Mouse (Mus musculus) cerebellum, postnatal 25 days (tissue): ENCODE measurements around the gene Cilp.
"Not testable (repeated sequence)": the region's sequence is repeated elsewhere in the genome, so short reads cannot be mapped to it uniquely, and the experiment has no call there.

Experiments used
- DNase-seq, 2 experiments: peaks; one replicate each; pipeline ENCODE4 v3.0.0; 2021; ENCODE audit warnings: mixed read lengths in 2 of 2

Cilp gene

DNA sequence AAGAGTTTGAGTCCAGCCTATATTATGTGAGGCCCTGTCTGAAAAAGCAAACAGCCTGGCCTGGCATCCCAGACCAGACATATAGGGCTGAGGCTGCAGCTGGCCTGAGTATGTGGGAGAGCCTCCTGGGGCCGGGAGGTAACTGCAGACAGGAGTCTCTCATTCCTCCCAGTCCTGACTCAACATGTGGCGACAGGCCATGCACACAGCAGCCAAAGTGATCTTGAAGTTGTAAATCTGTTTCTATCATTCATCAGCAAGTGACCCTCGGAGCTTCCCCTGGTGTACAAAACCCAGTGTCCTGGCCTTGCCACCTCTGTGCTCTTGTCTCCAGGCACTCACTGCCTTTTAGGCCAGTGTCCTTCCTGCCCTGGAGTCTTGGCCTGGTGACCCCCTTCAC, 13.0 kb upstream of the Cilp start:
- DNase-seq = no peak

DNA sequence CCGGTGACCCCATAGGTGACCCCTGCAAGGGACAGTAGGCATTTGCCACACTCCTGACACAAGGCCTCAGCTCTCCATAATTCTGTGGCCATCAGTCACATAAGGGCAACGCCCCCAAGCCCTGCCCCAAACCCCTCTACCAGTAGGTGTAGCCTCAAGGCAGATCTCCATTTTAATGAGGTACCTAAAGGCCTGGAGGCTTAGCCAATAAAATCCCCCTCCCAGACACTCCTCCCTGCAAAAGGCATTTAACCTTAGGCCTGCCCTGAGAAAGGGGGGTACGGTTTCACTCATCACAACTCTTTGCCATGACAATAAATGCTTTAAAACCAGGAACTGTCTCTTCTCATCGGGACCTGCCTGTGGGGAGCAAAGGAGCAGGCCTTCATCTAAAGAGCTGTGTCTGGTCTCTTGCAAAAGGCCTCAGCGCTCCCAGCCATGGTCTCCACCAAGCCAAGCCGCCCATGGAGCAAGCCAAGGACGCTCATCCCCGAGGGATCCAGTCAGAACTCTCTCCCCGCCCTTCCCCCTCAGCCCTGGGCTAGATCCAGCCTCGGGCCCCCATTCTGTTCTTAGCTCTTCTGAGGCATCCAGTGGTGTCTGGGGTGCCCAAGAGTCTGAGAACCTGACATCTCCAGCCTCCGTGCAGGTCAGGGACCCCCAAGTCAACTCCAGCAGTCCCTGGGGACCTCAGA, 8.9 kb upstream of the Cilp start:
- no peak for DNase-seq

GRCm38 (mm10) chr9:65257218-65257910, 7.6 kb upstream of the Cilp start:
- no peak for DNase-seq

- no peak for DNase-seq
Measured at GRCm38 (mm10) chr9:65259366-65259765, 5.6 kb upstream of the Cilp start.

- DNase-seq = peak; percentile 68 to 76
Measured at GRCm38 (mm10) chr9:65261591-65262230, 3.3 kb upstream of the Cilp start.

- DNase-seq = no peak
Measured at GRCm38 (mm10) chr9:65262641-65263120, 2.3 kb upstream of the Cilp start.

GRCm38 (mm10) chr9:65267742-65268515, 2.9 kb downstream of the Cilp start:
- DNase-seq = peak in 1 of 2 experiments; percentile 36

- peak in 1 of 2 experiments; percentile 20 for DNase-seq
Measured at GRCm38 (mm10) chr9:65273048-65273809, 8.2 kb downstream of the Cilp start.

- DNase-seq = no peak
Measured at GRCm38 (mm10) chr9:65273873-65274272, 8.9 kb downstream of the Cilp start.

- DNase-seq = not testable (repeated sequence)
Measured at GRCm38 (mm10) chr9:65274851-65275250, 9.9 kb downstream of the Cilp start.

- no peak for DNase-seq
Measured at GRCm38 (mm10) chr9:65275810-65276530, 11.0 kb downstream of the Cilp start.

DNA sequence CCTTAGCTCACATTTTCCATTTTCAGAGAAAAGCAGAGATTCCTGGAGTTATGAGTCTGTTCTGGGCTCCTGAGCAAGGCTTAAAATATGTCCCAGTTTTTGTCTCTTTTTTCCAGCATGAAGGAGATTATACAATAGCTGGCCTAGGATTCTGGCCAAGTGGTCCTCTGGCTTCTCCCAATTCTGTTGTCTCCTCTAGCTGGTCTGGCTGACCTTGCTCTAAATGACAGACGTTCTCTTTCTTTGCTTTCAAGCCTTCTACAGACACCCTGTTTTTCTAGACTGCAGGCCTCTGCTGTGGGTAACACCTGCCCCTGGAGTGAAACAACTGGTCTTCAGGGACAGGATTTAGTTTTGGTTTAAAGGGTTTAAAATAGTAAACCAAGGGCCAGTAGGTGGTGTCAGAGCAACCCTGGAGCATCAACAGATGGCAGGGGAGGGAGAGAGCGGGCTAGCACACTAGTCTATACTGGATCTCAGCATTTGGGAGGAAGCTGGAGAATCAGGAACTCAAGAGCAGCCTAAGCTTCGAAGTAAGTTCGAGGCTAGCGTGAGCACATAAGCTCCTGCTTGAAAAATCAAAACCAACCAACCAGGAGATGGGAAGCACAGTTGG, 16.7 kb downstream of the Cilp start:
- DNase-seq = peak; percentile 50 to 51

DNA sequence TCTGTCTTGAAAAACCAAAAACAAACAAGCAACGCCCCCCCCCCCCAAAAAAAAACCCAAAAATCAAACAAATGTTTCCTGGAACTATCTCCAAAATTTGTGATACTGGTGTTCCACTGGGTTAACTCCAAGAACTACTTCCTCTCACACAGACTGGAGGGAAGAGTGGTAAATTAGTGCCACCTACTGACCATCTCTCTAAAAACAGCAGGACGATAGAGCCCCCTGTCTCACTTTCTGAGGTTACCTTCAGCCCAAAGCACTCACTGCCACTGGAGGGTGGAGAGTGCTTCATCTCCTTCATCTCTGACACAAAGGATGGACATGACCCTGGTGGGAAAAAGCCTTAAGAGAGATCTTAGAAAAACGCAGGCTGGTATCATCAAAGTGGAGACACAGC, 18.3 kb downstream of the Cilp start:
- peak in 1 of 2 experiments; percentile 42 for DNase-seq

DNA sequence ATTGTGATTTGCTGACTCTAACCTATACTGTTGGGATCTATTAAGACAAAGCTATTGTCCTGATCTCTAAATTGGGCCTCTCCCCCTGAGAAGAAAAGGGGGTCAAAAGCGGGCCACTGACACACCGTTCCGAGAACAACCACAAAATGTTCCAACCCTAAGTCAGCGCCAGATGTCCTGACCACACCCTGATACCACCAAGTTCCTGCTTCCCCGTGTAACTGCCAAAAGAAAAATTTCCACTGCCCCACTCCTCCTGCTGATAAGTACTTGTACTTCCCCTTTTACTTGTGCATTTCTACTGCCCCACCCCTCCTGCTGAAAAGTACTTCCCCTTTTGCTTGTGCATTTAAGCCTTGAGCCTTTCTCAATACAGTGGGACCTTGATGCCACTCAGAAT, 23.3 kb downstream of the Cilp start:
- DNase-seq = not testable (repeated sequence)

DNA sequence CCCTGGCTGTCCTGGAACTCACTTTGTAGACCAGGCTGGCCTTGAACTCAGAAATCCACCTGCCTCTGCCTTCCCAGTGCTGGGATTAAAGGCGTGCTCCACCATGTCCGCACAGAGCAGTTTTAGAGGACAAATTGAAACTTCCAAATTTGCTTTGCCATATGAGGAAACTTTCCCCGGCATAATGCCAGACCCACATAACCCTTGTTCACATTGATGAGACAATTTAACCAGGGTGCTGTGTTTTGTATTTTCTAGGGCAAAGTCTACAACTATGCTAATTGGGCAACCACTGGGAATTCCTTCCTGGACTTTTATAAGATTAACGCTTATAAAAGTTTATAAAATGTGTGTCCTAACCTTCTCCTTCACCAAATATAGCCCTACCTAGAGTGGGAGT, 25.0 kb downstream of the Cilp start:
- no peak for DNase-seq

- DNase-seq = no peak
Measured at GRCm38 (mm10) chr9:65292421-65292820, 27.4 kb downstream of the Cilp start.

DNA sequence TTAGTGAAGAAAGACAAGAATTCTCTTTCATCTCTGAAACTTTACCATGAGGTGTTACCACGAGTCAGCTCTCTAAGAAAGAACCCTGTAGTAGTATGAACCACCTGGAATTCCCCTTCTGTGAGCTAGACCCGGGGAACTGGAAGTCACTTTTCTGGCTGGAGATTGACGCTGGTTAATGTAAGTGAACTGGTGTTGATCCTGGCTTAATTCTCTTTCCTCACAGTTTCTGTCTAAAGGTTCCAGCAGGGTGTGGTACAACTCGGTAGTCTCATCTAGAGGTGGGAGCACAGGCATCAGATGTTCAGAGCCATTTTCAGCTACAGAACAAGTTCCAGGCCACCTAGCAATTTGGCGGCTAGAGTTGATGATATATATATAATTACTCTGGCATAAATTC, 28.1 kb downstream of the Cilp start:
- no peak for DNase-seq

DNA sequence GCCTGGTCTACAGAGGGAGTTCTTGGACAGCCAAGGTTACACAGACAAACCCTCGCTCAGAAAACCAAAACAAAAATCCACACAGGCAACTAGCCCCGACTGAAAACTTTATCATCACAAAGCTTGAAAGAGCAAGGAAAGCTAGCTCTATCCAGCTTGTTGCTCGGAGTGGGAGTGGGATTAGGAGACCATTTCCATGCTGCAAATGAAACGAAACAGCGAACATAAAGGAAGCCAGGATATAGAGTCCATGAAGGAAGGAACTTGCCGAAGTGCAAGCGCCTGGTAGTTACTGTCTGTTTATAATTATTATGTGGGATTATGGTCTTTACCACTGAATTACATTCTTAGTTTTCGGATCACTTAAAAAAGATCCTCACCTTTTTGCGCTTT, 28.6 kb downstream of the Cilp start:
- DNase-seq = peak in 1 of 2 experiments; percentile 12

GRCm38 (mm10) chr9:65293973-65294715, 29.2 kb downstream of the Cilp start, which contains the start of gene Clpx:
Clpx (plus strand) TSS chr9:65294260.
- DNase-seq = peak; percentile 97 to 99

DNA sequence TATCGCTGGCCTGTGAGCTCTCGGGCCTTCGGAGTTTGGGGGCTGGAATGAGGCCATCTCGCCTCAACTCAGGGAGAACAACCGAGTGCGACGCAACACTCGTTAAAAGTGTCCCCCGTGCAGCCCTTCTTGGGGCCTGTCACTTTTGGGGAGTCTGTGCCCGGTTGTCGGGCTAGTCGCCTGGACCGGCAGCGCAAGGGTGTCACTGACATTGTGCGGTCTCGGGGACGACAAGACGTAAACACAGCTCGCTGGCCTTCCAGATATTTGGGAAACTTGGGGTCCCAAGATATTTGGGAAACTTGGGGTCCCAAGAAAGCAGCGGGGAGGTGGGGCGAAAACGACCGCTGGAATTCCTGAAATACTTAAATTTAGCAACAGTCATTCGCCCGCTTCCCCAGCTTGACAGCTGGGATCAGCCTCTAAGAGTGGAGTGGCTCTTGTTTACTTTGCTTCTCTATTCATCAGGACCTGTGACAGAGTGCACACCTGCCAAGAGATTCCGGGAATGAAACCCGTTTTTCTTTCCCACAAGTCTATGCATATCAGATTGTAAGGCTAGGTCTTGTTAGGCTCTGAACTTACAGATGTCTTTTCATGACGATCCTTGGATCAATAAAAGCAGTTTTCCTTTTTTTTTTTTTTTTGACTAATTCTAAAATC, 29.9 kb downstream of the Cilp start:
- DNase-seq = peak in 1 of 2 experiments; percentile 15
